Mouse (Mus musculus) C2C12 (cell line): Measurements from ENCODE around the gene Dcaf5. TPM values are rescaled to one million over a fixed set of nuclear protein-coding genes. Genes with fewer than 3 reads are reported as not detected.

Source experiments
- H3K27me3 ChIP-seq: one replicate; pipeline ENCODE4 v1.6.1; 2011; ENCODE audit not compliant: control insufficient read depth, insufficient read depth, insufficient read length
- H3K36me3 ChIP-seq: one replicate; pipeline ENCODE4 v1.6.1; 2011; ENCODE audit not compliant: control insufficient read depth, insufficient read depth
- H3K4me3 ChIP-seq: one replicate; pipeline ENCODE4 v1.5.1; 2011; ENCODE audit warnings: mild to moderate bottlenecking, control low read depth; ENCODE audit not compliant: poor library complexity, insufficient read depth, severe bottlenecking
- H3K79me2 ChIP-seq: one replicate; pipeline ENCODE4 v1.6.1; 2011; ENCODE audit not compliant: control insufficient read depth, insufficient read depth
- H3K79me3 ChIP-seq: one replicate; pipeline ENCODE4 v1.6.1; 2011; ENCODE audit warnings: low read depth, control low read depth
- H3ac ChIP-seq: one replicate; pipeline ENCODE3; 2011; ENCODE audit warnings: low read depth; ENCODE audit not compliant: control insufficient read depth, insufficient read length
- CEBPB ChIP-seq: IDR thresholded peaks from one replicate; pipeline ENCODE4 v1.6.1; 2011; ENCODE audit warnings: low read depth, mild to moderate bottlenecking, control low read depth, moderate library complexity
- CTCF ChIP-seq: IDR thresholded peaks from one replicate; pipeline ENCODE4 v1.5.1; 2011; ENCODE audit not compliant: control insufficient read depth, insufficient read depth, insufficient read length
- FOSL1 ChIP-seq: IDR thresholded peaks from one replicate; pipeline ENCODE4 v1.8.0; 2011; ENCODE audit warnings: mild to moderate bottlenecking, low read length; ENCODE audit not compliant: poor library complexity, insufficient read depth, severe bottlenecking
- MAX ChIP-seq: IDR thresholded peaks from one replicate; pipeline ENCODE4 v1.6.1; 2011; ENCODE audit warnings: mild to moderate bottlenecking, control low read depth
- MYOD1 ChIP-seq: IDR thresholded peaks from one replicate; pipeline ENCODE4 v1.6.1; 2011; ENCODE audit warnings: low read depth; ENCODE audit not compliant: control insufficient read depth, insufficient read length
- MYOG ChIP-seq: IDR thresholded peaks from one replicate; pipeline ENCODE4 v1.6.1; 2011; ENCODE audit not compliant: control insufficient read depth, insufficient read length; ENCODE audit errors: extremely low read depth
- USF1 ChIP-seq: IDR thresholded peaks from one replicate; pipeline ENCODE4 v1.6.1; 2011; ENCODE audit warnings: low read depth, mild to moderate bottlenecking, control low read depth, moderate library complexity
- polyA plus RNA-seq: library from polyadenylated mRNA; unstranded; fragments of >200 nt; fragmentation: generic; extraction: Trizol; gene quantifications from one replicate; pipeline ENCODE4 v1.2.1, GENCODE M21; 2012; ENCODE audit warnings: missing spikeins

Gene Dcaf5
- polyA plus RNA-seq, 1 experiment: 7.8 TPM

- Histone ChIP-seq H3K36me3 (peaks cover 45% of the 10 kb centered on the region), H3K4me3 (no peak overlapping the region), H3K79me2 (no peaks in the 10 kb centered on the region), H3K27me3 (no peaks in the 10 kb centered on the region), H3K79me3 (no peaks in the 10 kb centered on the region), H3ac (no peak overlapping the region)
- TF ChIP-seq MYOG: no peak
- no peak for TF ChIP-seq CTCF
- TF ChIP-seq MYOD1: no peak
- TF ChIP-seq FOSL1: no peak
- no peak for TF ChIP-seq USF1
- TF ChIP-seq CEBPB: no peak
- TF ChIP-seq MAX: no peak
Measured at GRCm38 (mm10) chr12:80399147-80399546, 37.3 kb downstream of the Dcaf5 start.

DNA sequence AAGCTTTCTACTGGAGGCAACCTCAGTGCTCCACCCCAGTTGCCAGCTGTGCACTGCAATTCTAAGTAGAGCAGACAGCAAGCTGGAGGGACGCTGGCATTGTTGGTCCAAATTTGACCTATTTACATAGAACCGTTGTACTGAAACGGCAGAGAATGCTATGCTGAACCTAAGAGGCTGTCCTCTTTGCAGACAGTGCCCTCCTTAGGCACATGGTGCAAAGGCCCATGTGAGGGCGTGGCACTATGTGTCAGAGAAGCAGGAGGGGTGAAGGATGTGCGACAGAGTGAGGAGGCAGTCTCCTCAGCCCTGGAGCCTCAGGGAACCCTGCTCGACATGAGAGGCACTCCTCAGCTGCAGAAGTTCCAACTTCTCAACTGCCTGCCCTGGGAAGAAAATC lies 40.0 kb downstream of the Dcaf5 start:
- H3ac ChIP-seq: no peak overlapping the region
- peaks cover 46% of the 10 kb centered on the region for H3K36me3 ChIP-seq
- H3K4me3 ChIP-seq: no peak overlapping the region
- H3K79me3 ChIP-seq: no peaks in the 10 kb centered on the region
- TF ChIP-seq USF1 (no peak), MYOD1 (no peak), MAX (no peak), CTCF (no peak), FOSL1 (no peak), CEBPB (no peak), MYOG (no peak)
- H3K79me2 ChIP-seq: no peaks in the 10 kb centered on the region
- no peaks in the 10 kb centered on the region for H3K27me3 ChIP-seq

DNA sequence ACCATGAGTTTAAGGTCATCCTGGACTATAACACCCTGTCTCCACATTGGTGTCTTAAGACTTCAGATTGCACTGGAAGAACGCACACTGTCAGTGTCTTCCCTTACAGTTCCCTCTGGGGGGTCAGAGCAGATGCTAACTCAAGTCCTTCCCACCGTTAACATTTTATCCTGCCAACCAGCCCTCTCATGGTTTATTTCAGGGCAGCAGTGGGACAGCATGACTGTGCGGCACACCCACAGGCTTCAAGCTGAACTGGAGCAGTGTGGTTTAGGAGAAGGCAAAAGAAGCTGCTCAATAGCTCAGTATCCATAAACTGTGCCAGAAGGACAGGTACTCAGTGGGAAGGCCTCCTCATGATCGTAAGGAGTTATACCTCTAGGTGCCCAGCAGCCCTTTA lies 41.1 kb downstream of the Dcaf5 start:
- Histone ChIP-seq H3K27me3 (no peaks in the 10 kb centered on the region), H3ac (no peak overlapping the region), H3K36me3 (peaks cover 44% of the 10 kb centered on the region), H3K79me2 (no peaks in the 10 kb centered on the region), H3K79me3 (no peaks in the 10 kb centered on the region), H3K4me3 (no peak overlapping the region)
- TF ChIP-seq MAX: no peak
- TF ChIP-seq MYOG: no peak
- no peak for TF ChIP-seq MYOD1
- TF ChIP-seq CTCF: no peak

DNA sequence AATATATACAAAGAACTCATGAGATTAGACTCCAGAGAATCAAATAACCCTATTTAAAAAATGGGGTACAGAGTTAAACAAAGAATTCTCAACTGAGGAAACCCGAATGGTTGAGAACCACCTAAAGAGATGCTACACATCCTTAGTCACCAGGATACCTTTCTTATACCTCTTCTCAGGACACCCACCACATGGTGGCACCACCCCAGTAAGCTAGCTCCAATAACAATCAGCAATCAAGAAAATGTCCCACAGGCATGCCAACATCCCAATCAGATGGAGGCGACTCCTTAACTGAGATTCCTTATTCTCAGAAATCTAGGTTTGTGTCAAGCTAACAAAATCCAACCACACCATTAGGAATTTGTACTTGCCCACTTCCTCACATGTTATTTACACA lies 42.4 kb downstream of the Dcaf5 start:
- no peak overlapping the region for H3ac ChIP-seq
- no peak for TF ChIP-seq CTCF
- no peak for TF ChIP-seq MYOD1
- TF ChIP-seq MYOG: no peak
- TF ChIP-seq USF1: no peak
- no peak for TF ChIP-seq MAX
- TF ChIP-seq CEBPB: no peak
- TF ChIP-seq FOSL1: no peak
- H3K27me3 ChIP-seq: no peaks in the 10 kb centered on the region
- H3K79me2 ChIP-seq: no peaks in the 10 kb centered on the region
- peaks cover 41% of the 10 kb centered on the region for H3K36me3 ChIP-seq
- H3K4me3 ChIP-seq: no peak overlapping the region
- no peaks in the 10 kb centered on the region for H3K79me3 ChIP-seq

DNA sequence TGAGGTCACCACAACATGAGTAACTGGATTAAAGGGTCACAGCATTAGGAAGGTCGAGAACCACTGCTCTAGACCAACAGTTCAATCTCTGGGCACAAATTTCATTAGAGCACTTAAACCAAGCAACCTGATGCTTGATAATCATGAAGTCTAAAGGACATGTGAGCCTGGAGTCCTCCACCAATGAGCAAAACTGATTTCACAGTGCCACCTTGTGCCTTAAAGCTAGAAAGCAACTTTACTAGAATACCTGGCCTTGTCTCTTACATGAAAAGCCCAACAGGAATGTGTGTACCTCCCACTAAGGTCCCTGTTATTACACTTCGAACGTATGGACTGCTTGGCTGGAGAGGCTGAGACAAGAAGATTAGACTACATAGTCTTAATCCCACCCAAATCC lies 47.0 kb downstream of the Dcaf5 start:
- Histone ChIP-seq H3K27me3 (no peaks in the 10 kb centered on the region), H3K4me3 (no peak overlapping the region), H3K36me3 (peaks cover 8% of the 10 kb centered on the region), H3K79me2 (peaks cover 9% of the 10 kb centered on the region), H3K79me3 (no peaks in the 10 kb centered on the region), H3ac (no peak overlapping the region)
- TF ChIP-seq MYOD1 (no peak), MAX (no peak), CTCF (no peak), MYOG (no peak)

- Histone ChIP-seq H3K4me3 (no peak overlapping the region), H3K36me3 (no peaks in the 10 kb centered on the region), H3ac (no peak overlapping the region), H3K27me3 (no peaks in the 10 kb centered on the region), H3K79me2 (peaks cover 11% of the 10 kb centered on the region), H3K79me3 (no peaks in the 10 kb centered on the region)
- TF ChIP-seq CTCF (no peak), MYOG (no peak), CEBPB (no peak), MYOD1 (no peak), MAX (no peak), FOSL1 (no peak), USF1 (no peak)
Measured at GRCm38 (mm10) chr12:80387326-80387725, 49.1 kb downstream of the Dcaf5 start.
